Mouse (Mus musculus) MN1 (cell line): ENCODE data around the gene Ophn1.

Source experiments
- DNase-seq: peaks from one replicate; pipeline ENCODE4 v3.0.0-alpha.2; 2016; ENCODE audit warnings: low spot score

Ophn1 gene

GRCm38 (mm10) chrX:98890406-98891116, at the start of gene Ophn1:
Ophn1 (minus strand) TSS chrX:98891025.
- DNase-seq = peak; percentile 22

DNA sequence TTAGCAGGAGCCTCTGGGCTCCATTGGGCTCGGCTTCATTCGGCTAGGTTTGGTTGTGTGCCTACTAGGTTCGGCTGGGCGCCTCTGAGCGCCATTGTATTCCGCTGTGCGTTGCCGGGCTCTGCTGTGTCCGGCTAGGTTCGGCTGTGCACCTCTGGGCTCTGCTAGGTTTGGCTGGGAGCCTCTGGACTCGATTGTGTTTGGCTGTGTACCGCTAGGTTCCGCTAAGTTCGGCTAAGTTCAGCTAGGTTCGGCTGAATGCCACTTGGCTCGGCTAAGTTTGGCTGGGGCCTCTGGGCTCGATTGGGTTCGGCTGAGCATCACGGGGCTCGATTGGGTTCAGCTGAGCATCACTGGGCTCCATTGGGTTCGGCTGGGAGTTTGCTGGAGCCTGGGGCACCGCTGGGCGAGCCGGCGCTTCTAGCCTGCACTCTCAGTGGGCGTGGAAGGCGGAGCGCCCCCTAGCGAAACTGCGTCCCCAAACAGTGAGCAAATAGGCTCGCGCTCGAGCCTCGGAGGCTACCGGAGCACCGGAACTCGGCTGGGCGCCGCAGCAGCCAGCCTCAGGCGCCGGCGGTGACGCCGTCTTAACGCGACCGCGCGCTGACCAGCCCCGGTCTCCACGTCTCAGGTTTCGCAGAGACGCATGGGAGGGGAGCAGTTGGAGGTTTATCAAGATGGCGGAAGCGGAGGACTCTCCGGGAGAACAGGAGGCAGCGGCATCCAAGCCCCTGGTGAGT, 46.9 kb upstream of the Ophn1 start:
- DNase-seq = peak; percentile 89

GRCm38 (mm10) chrX:98936707-98937554, 46.1 kb upstream of the Ophn1 start:
- DNase-seq = peak; percentile 83

- DNase-seq = peak; percentile 5
These were observed 45.3 kb upstream of the Ophn1 start, which contains the start of gene Yipf6 for GRCm38 (mm10) chrX:98936101-98936500. Yipf6 (plus strand) TSS chrX:98936316.

DNA sequence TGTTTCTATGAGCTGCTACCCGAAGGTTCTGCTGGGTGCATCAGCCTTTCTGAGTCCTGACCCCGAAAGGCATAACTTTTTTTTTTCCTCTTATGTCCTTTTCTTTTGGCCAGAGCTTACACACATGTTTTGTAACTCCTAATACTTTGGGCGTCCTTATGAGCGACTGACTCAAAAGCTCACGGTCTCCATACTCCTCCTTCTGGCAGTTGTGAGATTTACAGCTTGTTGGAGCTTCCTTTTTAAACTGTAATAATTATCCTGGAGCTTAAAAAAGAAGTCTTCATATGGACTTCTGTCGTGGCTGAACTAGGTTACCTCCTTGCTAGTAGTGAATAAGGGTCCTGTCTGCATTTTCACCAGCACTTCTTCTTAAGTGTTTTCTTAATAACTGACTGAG, 28.6 kb upstream of the Ophn1 start:
- peak; percentile 14 for DNase-seq

GRCm38 (mm10) chrX:98908910-98909309, 18.1 kb upstream of the Ophn1 start:
- no peak for DNase-seq

DNA sequence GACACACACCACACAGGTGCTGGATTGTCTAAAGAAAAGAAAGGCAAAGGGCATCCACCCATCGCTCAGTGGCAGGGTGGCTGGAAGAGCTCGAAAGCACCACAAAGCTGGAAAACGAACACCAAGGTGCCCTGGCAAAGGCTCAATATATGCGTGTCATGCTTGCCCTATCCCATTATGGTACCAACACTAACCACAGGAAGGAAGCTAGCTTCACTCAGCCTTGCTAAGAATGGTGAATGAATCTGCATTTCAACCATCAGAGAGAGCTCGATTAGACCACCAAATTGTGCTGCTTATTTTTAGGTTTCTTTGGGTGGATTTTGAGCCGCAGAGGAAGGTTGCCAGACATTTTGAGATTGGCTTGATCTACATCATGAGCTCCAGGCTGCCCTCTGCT, 13.4 kb upstream of the Ophn1 start:
- DNase-seq = no peak

GRCm38 (mm10) chrX:98898307-98898706, 7.5 kb upstream of the Ophn1 start:
- no peak for DNase-seq

- DNase-seq = no peak
These were observed 786 bp downstream of the Ophn1 start for GRCm38 (mm10) chrX:98890072-98890405.

DNA sequence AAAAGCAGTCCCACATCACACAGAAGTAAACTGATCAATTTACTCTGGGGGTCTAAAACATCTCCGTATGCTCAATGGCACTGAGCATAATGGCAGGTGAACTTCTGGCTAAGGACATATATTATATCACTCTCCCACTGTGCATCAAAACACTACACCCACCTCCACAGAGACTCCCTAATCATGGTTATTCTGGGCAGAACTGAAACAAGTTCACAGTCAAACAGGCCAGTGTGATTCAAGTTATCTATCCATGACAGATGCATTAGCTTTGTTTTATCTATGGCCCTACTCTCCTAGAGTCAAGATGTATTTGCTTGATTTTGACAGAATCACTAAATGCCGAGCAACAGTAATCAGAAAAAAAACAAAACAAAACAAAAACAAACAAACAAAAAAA, 8.8 kb downstream of the Ophn1 start:
- DNase-seq = no peak

GRCm38 (mm10) chrX:98881085-98881484, 9.7 kb downstream of the Ophn1 start:
- DNase-seq = no peak

DNA sequence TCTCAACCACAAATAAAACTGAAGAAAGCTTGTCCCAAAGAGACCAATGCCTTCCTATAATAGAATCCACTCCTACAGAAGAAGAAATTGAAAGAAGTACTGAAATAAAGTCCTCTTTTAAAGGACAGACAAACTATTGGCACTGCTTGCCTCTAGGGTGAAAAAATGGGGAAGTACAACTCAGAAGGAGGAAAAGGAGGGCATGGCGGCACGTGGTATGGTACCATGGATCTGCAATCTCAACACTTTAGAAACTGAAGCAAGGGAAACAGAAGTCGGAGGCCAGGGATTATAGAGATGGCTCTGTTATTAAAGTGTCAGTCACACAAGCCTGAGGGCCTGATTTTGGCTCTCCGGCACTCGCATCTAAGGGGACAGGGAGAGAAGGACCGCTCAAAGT, 10.5 kb downstream of the Ophn1 start:
- DNase-seq = no peak

DNA sequence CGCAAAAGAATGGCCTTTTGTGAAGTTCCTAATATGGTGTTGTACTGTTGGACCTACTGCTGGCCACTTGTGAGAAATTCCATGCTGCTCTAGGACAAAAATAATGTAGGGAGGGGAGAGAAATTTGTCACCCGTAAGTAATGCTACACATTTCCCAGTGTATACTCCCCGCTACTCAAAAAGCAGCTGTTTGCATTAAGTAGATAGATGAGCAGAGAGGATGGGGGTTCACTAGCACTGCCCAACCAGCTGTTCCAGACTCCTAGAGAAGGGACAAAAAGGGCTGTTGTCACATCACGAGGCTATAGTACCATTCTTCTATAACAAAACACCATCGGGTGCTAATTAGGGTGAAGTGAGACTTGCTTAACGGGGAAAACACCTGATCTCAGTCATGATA, 15.7 kb downstream of the Ophn1 start:
- DNase-seq = no peak

GRCm38 (mm10) chrX:98874086-98874485, 16.7 kb downstream of the Ophn1 start:
- no peak for DNase-seq

GRCm38 (mm10) chrX:98872064-98872463, 18.8 kb downstream of the Ophn1 start:
- DNase-seq = no peak

- DNase-seq = no peak
These were observed 20.3 kb downstream of the Ophn1 start for GRCm38 (mm10) chrX:98870541-98870940.

GRCm38 (mm10) chrX:98869735-98870134, 21.1 kb downstream of the Ophn1 start:
- DNase-seq = no peak

- DNase-seq = no peak
These were observed 21.7 kb downstream of the Ophn1 start for GRCm38 (mm10) chrX:98869165-98869564.

DNA sequence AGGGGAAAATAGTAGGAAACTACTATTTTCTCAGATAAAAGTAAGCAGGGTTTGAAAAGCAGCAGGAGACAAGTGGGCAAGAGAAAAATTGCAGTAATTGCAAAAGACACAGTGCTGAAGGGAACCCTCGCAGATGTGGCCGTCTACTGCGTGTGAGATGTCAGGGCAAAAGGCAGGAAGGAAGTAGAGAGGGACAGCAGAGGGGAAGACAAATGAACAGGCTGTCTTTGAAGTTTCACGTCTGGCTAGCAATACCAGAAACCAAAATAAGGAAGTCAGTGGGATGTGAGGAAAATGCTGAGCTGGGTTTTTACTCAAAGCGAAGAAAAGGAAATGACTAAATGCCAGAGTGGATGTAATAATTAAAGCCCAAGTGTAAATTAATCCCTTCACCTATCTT, 30.7 kb downstream of the Ophn1 start:
- no peak for DNase-seq

- no peak for DNase-seq
These were observed 34.8 kb downstream of the Ophn1 start for GRCm38 (mm10) chrX:98856046-98856445.

DNA sequence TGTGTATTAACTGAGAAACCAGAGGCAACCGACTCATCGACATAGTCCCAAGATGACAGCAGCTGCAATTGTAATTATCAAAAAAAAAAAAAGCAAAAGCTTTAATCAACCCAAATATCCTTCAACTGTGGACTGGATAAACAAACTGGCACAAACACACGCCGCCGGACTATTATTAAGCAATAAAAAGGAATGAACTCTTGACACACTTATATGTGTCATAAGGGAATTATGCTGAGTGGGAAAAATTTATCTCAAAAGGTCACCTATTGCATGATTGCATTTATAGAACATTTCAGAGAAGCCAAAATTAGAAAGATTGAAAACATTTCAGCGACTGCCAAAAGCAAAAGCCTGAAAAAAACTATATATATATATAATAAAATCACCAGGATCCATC, 40.0 kb downstream of the Ophn1 start:
- DNase-seq = no peak

DNA sequence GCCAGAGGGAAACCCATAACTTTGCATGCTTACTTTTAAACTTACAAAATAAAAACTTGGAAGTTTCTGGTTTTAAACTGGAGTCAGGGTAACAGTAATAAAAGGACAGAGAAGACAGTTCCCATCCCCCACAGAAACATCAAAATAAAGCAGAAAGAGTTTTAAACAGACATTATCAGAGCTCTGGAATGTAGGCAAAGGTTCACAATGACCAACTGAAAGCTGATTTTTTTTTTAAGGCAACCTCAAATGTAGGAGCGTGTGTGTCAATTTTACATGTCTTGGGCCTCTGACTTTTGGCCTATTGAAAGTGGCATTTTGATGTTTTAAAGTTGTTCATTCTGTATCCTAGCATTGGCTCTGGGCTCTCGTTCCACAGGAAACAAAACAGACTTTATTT, 49.2 kb downstream of the Ophn1 start:
- DNase-seq = no peak

DNA sequence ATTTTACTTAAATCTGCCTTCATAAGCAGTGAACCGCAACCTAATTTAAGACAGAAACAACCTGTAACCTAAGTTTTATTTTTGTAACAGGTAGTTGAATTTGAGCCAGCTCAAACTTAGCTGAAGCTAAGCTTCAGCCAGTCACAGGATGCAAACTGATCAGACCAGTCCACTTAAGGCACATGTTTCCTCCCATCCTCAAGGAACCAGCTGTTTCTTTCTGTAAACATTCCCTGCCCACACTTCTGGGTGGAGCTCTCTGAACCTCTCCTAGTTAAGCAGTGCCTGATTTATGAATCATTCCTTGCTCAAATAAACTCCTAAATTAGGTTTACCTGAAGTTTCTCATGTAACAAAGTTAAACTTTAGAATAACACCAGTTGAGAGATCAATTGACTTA, 54.8 kb downstream of the Ophn1 start:
- DNase-seq = no peak
